Comparison of ENCODE assay signal across 14 mouse cellular contexts in the genomic region with DNA sequence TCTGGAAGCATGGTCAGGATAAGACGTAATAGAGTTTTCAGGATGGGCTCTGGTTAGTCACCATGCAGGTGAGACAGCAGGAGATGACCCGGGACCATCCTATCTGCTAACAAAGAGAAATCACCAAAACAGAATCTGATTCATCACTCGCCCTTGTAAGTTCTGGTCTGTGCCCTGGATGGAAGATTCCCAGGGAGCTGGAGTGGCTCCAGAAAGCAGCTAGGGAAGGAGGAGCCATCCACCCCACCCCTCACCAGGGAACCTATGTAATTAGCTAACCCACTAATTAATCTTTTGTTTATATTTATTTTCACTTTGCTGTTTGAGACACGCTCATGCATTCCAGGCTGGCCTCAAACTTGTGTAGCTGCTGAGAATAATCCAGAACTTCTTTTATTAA. TPM values are rescaled to one million over a fixed set of nuclear protein-coding genes. Genes with fewer than 3 reads are reported as not detected.
DNase-seq lines count a peak whose midpoint lies in the region; ATAC-seq lines count a peak whose summit lies in the region.
"Had no signal": no experiment of that assay in that cellular context is flagged by ENCODE, and none has a peak within 500 bp of the region (broad histone marks: within the 10 kb centered on the region; RNA-seq: fewer than 3 reads in every experiment).

No protein-coding gene starts in this region.

- no peak overlapping the region for H3K9ac ChIP-seq in limb, embryonic 12.5 days (replicated peaks)
- H3K9ac ChIP-seq: heart, embryonic 13.5 days; hindbrain, embryonic 15.5 days had no signal

- H3K27ac ChIP-seq in limb, embryonic 12.5 days, result 0 out of 2 replicates have a peak overlapping the region, but pooled peaks have one; percentile 23
- H3K27ac ChIP-seq: heart, embryonic 13.5 days; hindbrain, embryonic 15.5 days had no signal

- DNase-seq in cerebellum, adult 9-11 months, result peak; percentile 52
- peak; percentile 87 for DNase-seq in adrenal gland, adult 2 months
- DNase-seq in adrenal gland, postnatal 25 days, result peak; percentile 78
- no peak for DNase-seq in layer of hippocampus, adult 9-10 months (ENCODE audit: low spot score)
- DNase-seq in ovary, postnatal 36 days (ENCODE audit: low spot score), result no peak
- no peak for DNase-seq in cerebellum, adult 11 months

- H3K27me3 ChIP-seq in limb, embryonic 12.5 days, result peaks cover 32% of the 10 kb centered on the region
- H3K27me3 ChIP-seq: Patski had no signal

- no peaks in the 10 kb centered on the region for H3K9me3 ChIP-seq in limb, embryonic 12.5 days
- H3K9me3 ChIP-seq: heart, embryonic 13.5 days; hindbrain, embryonic 15.5 days had no signal

- H3K4me1 ChIP-seq in limb, embryonic 12.5 days (replicated peaks), result peaks cover 38% of the 10 kb centered on the region

- WGBS in limb, embryonic 12.5 days, result 65% methylated on average over 4 of the region's 4 CpGs

- ATAC-seq in cerebellum, adult (ENCODE audit: insufficient number of reproducible peaks, low FRiP score, low TSS enrichment), result no peak
- ATAC-seq in limb, embryonic 12.5 days (ENCODE audit: insufficient number of reproducible peaks, insufficient read depth, low FRiP score, low TSS enrichment, low read depth), result no peak
- ATAC-seq: activated CD4-positive, CD25-positive, alpha-beta regulatory T cell, adult 4 months; forebrain, embryonic 14.5 days; inflammation-experienced regulatory T-cells, adult 6 months; Patski had no signal

- H3K4me3 ChIP-seq in limb, embryonic 12.5 days (replicated peaks), result no peak overlapping the region
- H3K4me3 ChIP-seq: heart, embryonic 13.5 days; hindbrain, embryonic 15.5 days had no signal

- H3K36me3 ChIP-seq in limb, embryonic 12.5 days, result no peaks in the 10 kb centered on the region
- H3K36me3 ChIP-seq: heart, embryonic 13.5 days; hindbrain, embryonic 15.5 days had no signal

- H3K4me2 ChIP-seq in limb, embryonic 12.5 days, result no peak overlapping the region
- H3K4me2 ChIP-seq: hindbrain, embryonic 15.5 days had no signal

RNA-seq across cellular contexts. Expression of a gene that starts 38.9 kb away (rescaled TPM):
- total RNA-seq in adrenal gland, adult 2 months (2021), result 10 to 100 TPM; 29.2 to 58.9 TPM
- polyA plus RNA-seq in adrenal gland, adult 2 months (2012; rRNA removed), result 48.1 and 62.9 TPM in 2 replicates
- 37.8 and 42.2 TPM in 2 replicates for total RNA-seq in adrenal gland, postnatal 25 days (2021)
- polyA plus RNA-seq in limb, embryonic 12.5 days (2016; fragmentation: Nextera tagmentation; extraction: Ambion mirVana), result 1.5 and 2.1 TPM in 2 replicates

RNA-seq across cellular contexts. Expression of a gene that starts 41.4 kb away (rescaled TPM):
- 10 to 100 TPM; 32.3 to 37.4 TPM for total RNA-seq in adrenal gland, adult 2 months (2021)
- polyA plus RNA-seq in adrenal gland, adult 2 months (2012; rRNA removed), result 72.0 and 87.5 TPM in 2 replicates
- total RNA-seq in adrenal gland, postnatal 25 days (2021), result 29.2 and 34.4 TPM in 2 replicates
- polyA plus RNA-seq in limb, embryonic 12.5 days (2016; fragmentation: Nextera tagmentation; extraction: Ambion mirVana), result 24.0 and 25.5 TPM in 2 replicates

RNA-seq across cellular contexts. Expression of a gene that starts 53.8 kb away (rescaled TPM):
- 10 to 100 TPM; 20.4 to 26.5 TPM for total RNA-seq in adrenal gland, adult 2 months (2021)
- polyA plus RNA-seq in adrenal gland, adult 2 months (2012; rRNA removed), result 7.0 and 7.4 TPM in 2 replicates
- total RNA-seq in adrenal gland, postnatal 25 days (2021), result 22.4 and 23.9 TPM in 2 replicates
- 29.6 and 31.0 TPM in 2 replicates for polyA plus RNA-seq in limb, embryonic 12.5 days (2016; fragmentation: Nextera tagmentation; extraction: Ambion mirVana)

Comparison
In these comparisons a context has a peak if more than half of its experiments do, and no peak if none do; other contexts are left out.
1. DNase-seq: peak in cerebellum, adult 9-11 months (single experiment), adrenal gland, adult 2 months (single experiment) and adrenal gland, postnatal 25 days (single experiment); none in layer of hippocampus, adult 9-10 months (single experiment), ovary, postnatal 36 days (single experiment) and cerebellum, adult 11 months (single experiment).